Mouse (Mus musculus): Measurements from ENCODE around the gene Tmcc3.

Gene Tmcc3

DNA sequence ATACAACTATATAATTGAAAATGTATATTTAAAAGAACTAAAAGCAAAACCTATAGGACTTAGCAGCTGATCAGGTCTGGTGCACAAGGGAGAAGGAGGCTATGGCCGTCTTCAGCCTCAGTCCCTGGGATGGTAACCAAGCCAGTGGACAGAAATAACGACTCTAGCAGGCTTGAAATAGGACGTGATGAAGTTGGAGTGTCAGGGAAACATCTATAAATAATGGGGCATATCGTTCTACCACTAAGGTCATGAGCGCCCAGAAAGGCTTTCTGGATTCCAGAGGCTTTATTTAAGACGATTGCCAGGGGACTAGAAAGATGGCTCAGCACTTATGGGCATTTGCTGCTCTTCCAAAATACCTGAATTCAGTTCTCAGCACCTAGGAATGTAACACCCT, 153.9 kb downstream of the Tmcc3 start:
- intact Hi-C loops (cut with DNase I): no loop called here

DNA sequence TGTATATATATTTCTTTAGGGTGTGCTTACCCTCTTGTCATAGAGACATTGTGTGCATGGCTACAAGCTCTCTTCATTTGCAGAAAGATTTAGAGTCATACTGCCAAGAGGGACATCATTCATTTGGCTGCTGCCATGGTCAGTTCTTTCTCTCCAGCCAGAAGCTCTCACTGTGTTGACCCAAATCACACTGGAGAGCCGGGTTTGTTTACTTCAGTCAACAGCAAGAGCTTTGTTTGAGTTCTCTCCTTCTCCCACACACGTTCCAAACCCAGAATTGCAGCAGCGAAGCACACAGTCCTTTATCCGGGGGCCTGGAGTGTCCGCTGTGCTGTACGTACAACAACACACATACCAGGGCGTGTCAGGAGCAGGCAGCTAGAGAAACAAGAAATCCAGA, 154.6 kb downstream of the Tmcc3 start:
- intact Hi-C loops (cut with DNase I): no loop called here

DNA sequence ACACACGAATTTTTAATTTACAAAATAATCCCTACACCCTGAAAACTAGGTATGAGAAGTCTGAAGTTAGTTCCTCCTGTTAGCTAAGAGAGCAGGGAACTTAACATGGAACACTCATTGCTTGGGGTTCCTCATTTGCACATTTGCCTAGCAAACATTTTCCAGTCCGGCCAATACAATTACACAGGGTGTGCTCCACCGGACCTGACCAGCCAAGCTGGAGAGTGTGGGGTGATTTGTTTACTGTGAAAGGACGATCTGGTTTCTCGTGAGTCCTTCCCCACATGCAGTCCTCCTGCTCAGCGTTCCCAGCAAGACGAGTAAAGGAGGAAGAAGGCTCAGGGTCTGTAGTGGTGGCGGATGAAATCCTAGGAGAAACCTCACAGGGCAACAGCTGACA, 159.7 kb downstream of the Tmcc3 start:
- intact Hi-C loops (cut with DNase I): no loop called here

DNA sequence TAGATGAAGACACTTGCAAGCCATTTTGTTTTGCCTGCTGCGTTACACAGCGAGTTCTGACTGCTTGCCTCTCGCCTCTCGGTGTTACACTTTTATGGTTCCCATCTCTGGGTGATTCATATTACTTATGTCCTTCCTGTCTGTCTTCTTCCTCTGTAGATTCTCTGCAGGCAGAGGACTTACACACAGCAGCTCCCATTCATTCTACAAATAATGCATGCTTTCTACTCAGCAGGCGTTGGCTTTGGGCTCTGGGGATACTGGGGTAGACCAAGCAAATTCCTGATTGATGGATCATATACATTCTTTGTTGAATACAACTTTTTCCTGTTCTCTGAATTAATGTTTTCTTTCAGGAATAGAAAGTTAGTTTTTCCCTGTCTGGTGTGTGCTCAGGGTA, 161.8 kb downstream of the Tmcc3 start:
- intact Hi-C loops (cut with DNase I): no loop called here

DNA sequence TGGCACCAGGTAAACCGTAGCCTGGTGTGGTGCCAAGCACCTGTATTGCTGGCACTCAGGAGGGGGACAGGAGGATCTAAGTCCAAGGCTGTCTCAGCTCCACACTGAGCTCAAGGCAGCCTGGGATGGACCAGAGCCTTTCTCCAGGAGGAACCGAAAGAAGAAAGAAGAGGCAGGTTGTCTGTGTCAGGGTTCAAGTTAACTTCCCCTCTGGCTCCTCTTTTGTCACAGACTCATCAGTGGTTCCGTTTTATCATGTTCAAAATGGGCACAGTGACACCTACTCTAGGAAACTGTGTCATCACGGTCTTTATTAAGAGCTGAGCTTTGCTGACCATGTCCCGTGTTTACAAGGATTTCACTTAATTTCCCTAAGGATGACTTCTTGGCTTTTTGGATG, 162.4 kb downstream of the Tmcc3 start:
- intact Hi-C loops (cut with DNase I): no loop called here

DNA sequence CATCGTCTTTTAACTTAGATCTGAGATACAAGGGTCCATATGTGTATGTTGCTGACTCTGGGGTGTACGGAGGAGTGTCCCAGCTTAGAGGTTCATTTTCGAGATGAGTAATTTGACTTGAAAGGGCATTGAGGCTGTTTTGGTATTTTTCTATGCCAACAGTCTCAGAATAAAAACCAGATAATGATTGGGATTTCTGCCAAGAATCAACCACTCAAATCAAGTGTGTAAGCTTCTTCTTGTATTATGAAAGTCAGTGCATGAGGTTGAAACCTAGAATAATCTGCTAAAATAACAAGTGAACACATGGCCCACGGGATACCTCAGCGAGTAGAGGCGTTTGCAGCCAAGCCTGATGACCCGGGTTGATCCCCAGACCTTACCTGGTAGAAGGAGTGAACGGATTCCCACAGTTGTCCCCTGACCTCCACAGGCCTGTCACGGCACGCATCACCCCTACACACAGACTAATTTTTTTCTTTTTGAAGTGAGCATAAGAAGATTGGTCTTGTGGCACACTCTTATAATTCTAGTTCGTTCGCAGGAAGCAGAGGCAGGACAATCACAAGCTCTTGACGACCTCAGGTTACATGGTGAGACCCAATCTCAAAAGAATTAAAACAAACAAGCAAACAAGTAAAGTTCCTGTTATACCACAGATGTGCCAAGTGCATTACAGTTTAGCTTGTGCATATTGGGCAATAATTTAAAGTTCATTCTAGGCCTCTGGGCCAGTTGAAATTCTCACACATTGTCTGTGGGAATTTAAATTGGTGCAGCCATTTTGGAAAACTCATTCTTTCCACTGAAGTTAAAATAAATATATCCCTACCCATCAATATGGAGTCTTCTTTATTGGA, 165.8 kb downstream of the Tmcc3 start:
- intact Hi-C loops (cut with DNase I): no loop called here

DNA sequence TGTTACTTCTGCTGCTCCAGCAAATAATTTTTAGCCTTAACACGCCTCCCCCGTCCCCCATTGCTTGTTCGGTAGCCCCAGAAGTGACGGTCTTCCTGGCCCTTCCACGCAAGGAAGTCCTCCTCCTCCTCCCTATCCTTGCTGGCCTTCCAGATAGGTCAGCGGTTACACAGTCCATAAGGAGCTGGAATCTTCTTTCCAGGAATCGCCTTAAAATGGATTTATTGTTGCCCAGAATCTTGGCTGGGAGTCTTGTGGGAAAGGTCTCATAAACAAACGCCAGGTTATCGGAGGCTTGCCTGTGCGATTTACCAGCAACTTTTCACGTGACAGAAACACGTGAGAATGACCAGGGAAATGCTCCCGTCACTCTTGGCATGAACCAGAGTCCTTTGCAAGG, 167.9 kb downstream of the Tmcc3 start:
- intact Hi-C loops (cut with DNase I): no loop called here

DNA sequence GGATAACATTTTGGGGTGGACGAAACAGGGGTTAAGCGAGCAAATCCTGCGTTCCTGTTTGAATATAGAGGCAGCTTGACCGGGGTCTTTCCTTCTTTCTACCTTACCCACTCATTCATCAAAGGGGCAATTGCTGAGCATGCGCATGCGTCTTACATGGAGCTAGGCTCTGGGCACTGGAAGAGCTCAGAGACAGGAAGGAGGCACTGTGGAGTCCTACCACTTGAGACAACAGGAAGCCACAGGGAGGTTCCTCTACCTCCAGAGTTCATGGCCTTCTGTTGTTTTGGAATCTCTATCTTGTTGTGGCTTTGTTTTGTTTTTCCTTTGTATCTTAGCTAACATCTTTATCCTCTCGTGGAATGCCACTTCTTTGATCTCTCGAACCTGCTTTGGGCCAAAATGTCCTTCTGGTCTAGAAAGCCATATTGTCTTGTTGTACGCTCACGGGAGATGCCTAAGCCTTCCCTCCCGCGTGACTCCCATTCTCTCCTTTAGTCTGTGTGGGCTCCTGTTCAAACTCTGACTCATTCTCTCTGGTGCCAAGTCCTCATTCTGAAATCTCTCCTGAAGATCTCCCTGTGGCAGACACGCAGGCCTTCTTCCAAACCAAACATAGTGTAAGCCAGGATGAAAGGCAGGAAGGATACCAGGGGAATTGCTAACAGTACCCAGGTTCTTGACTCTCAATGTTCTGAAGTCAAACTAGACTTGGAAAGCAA, 168.8 kb downstream of the Tmcc3 start:
- intact Hi-C loops (cut with DNase I): no loop called here

DNA sequence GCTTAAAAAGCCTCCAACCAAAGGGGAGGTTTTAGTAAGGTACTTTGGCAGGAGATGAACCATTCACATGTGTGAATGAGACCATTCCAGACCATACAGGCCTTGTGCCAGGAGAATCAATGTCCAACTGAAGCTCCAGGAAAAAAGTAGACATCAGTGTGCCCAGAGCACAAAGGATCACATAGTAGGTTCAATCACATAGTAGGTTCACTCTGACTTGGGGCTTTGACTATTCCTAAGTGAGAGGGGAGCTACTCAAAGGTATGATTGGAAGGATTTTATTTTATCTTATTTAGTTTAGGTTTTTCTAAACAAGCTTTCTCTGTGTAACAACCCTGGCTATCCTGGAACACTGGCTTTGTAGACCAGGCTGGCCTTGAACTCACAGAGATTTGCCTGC, 169.9 kb downstream of the Tmcc3 start:
- intact Hi-C loops (cut with DNase I): no loop called here

DNA sequence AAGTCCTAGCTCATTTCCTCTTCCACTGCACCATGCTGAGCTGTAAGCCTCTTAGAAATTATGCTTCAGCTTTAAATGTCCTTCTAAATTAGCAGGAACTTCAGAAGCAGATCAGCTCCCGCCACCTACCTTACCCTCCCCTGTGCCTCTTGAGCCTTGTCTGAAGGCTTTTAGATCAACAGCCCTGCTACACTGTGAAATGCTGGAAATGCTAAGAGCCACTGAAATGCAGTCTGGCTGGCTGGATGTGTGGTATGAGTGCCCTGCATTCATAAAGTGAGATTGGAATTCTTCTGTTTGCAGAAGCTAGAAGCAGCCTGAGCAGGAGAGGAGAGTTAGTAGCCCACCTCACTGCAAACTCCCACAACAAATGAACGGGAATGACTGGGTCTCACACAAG, 174.4 kb downstream of the Tmcc3 start:
- intact Hi-C loops (cut with DNase I): no loop called here

DNA sequence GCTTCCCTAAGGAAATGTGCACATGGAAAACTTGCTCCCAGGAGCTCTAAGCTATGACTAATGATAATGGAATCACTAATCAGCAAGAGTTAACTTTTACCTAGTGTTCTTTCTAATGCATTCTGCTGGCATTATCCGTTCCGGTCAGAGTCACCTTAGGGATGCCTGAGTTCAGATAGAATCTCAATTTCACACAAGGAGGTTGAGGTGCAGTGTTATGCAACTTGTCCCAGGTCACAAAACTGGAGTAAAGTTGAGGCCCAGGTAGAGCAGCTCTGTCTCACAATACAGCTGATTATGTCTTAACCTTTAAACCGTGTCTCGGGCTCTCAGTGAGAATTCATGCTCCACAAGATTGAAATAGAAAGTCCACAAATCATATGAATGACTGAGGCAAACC, 177.8 kb downstream of the Tmcc3 start:
- intact Hi-C loops (cut with DNase I): no loop called here

DNA sequence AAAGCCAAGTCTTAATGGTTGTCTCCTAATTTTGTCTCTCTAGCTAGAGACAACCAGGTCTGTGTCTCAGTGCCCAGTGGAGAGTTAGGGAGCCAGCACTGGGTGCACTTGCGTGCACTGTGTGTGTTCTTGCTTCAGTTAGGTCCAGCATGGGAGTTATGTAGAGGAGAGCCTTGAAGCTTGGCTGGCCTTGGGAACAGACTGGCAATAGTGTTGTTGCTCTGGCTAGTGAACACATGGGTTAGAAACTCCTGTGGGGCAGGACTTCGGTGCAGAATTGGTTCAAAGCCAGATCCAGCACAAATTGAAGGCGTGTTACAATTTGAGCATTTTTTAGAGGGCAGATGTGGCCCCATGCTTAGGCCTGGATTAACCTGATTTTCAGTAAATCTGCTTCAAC, 179.3 kb downstream of the Tmcc3 start:
- intact Hi-C loops (cut with DNase I): no loop called here

DNA sequence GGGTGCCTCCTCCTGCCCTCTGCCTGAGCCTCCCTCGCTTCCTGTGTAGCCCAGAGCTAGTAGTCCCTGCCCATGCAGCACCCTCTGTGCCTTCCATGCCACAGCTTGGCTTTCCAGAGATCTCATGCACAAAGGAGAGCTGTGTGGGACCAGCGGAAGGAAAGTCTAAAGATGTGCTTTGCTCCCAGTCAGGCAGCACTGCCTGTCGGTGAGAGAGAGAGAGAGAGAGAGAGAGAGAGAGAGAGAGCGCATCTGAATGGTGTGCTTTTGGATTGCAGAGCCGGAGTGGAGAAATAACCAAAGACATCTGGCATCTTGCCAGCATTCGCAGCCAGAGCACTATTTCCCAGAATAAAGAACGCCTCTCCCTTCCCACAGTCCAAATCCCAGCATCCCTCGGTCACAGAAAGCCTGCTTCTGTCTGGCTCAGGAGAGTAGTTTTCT, 182.7 kb downstream of the Tmcc3 start:
- intact Hi-C loops (cut with DNase I): no loop called here

DNA sequence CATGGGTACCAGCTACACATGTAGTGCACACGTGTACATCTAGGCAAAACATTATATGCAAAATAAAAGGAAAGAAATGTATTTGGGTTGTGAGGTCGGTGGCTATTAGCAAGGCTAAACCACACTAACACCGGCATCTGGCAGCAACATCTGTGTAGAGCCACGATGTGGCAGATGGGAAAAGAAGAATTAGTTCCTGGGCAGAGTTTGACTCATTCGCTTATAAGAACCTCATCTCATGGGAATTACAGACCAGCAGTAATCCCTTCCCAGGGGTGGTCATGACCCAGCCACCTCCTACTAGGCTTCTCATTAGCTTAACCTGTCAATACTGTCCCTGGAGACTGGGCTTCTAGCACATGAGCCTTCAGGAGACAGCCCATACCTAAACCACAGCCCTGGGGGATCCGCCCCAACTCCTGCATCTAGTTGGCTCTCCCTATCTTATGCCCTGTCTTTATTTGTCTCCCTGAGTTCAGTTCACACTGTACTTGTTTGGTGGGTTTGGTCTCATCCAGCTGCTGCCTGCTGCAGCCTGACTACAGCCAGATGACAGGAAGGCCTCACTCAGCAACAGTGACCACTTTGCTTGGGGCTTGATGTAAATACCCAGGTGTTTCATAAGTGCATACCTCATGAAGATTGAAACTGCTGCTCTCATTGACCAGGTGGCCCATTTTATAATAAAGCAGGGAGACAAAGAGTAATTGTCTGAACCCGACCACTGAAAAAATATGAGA, 183.9 kb downstream of the Tmcc3 start:
- intact Hi-C loops (cut with DNase I): no loop called here

DNA sequence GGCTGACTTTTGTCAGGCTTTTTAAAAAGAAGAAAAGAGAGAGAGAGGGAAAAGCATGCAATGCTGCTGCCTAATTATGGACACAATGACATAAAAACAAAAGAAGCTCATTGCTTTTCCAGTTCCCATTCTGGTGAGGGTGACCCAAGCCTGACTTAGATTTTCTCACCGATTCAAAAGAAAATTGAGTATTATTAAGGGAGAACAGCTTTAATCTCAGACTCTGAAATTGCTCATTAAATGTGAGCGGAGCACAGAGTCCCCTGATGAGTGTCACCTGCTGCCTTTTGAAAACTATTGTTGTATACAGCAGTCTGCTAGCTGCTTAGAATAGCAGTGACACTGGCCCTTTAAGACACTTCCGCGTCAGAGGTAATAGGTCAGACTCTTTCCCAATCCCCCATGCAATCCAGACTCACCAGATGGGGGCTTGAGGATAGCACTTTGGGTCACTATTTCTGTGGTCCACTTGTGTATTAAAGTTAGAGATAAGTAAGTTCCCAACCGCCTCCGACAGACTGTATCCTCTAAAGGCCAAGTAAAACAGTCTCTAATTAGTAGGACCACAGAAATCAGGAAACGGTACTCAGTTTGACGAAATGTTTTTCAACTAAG, 185.2 kb downstream of the Tmcc3 start:
- intact Hi-C loops (cut with DNase I): no loop called here

DNA sequence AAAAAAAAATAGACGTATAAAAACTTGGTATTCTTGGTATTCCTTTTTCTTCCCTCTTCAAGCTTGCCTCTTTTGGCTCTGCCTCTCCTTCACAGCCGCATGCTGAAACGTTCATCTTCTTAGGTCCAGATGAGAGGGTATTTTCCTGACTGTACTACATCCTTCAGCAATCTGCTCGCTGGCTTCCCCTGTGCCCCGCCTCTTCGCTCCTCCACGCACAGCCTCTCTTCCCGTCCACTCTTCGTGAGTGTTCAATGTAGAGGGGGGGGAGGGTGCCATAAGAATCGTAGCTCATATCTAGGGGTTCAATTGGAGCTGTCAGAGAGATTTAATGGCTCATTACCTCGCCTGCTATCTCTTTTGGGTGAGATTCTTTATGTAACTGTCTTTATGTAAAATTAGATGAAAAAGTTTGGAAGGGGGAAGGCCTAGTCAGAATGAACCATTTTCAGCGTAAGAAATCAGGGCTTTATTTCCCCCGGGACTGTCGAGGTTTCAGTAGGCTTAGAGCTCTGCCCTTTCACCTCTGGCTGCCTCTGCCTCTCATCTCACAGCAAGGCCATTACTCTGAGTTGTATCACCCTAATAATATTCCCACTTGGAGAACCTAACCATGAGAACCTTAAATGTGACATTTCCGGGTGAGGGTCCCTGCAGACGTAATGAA, 188.6 kb downstream of the Tmcc3 start:
- intact Hi-C loops (cut with DNase I): no loop called here

DNA sequence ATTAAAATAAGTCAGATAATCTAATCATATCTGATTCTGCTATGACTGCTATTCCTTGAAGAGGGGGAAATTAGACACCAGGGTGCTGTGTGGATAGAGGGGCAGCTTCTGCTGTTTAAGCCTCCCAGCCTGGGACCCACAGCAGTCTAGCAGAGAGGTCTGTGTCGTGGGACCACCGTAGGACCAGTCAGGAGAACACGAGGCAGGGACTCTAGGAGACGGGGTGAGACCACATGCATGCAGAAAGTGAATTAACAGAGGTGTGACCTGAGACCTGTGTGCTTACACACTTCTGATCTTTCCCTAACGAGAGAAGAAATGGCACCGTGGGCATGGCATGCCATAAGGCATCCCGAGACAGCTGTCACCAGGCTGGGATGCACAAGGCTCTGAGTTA, 189.1 kb downstream of the Tmcc3 start:
- intact Hi-C loops (cut with DNase I): no loop called here

DNA sequence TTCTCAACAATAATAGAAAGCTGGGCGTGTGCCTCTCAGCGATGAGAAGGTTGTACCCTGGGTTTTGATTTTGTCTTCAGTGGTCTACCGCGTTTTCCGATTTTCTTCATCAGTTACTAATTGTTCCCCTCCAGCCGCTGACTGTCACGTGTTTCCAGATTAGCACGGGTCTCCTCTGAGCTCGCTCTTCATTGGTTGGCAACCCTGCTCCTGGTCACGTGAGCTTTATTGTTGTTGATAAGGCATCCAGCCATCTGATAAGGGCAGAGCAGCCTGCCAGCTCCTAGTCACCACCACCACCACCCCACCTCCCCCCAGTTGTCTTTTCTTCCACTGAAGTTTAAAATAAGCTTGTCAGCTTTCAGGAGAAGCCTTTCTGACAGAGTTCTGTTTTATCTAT, 190.0 kb downstream of the Tmcc3 start:
- intact Hi-C loops (cut with DNase I): no loop called here

DNA sequence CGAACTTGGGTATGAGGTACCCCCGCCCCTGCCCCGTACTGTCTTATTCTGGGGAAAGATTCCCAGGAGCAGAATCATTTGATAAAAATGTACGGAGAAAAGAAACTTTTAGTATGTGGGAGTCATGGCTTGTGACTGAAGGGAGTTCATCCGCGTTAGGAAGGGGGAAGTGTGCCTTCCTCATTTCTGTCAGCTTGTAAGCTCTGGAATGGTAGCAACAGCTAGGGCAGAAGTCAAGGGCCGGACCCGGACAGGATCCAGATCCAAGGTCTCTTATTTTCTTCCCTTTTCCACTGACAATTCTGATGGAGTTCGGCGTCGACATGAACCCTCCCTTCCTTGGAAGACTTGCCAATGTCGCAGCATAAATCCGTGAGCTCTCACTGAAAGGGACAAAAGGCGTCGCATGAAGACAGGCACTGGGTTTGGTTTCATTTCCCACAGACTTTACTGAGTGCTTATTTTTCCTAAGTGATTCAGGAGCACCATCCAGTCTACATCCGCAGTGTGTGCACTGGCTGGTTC, 193.6 kb downstream of the Tmcc3 start:
- intact Hi-C loops (cut with DNase I): no loop called here

DNA sequence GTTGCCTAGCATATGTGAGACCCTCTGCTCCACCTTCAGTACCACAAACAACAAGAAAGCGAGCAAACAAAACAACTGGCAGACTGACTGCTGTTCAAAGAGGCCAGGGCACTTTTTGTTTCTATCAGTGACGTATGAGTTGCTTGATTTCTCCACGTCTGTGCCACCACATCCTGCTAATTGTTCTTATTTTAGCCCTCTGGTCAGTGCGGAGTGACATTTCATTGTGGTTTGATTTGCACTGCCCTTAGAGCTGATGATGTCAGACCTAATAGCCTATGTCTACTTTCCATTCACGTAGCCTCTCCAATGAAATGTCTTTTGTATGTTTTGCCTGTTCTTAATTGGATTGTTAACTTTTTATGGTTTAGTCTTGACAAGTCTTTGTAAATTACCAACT, 197.1 kb downstream of the Tmcc3 start:
- intact Hi-C loops (cut with DNase I): no loop called here

DNA sequence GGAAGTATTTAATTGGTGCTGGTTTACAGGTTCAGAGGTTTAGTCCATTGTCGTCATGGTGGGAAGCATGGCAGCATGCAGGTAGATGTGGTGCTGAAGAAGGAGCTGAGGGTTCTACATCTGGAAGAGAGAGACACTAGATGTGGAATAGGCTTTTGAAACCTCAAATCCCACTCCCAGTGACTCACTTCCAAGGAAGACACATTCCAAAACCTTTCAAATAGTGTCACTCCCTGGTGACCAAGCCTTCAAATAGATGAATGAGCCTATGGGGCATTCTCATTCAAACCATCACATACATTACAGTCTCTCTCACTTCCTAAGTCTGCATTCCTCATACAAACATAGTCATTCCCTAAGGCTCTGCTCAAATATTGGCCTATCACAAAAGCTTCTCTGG, 201.0 kb downstream of the Tmcc3 start:
- intact Hi-C loops (cut with DNase I): no loop called here
